Mouse (Mus musculus): Measurements from ENCODE around the gene Igsf3. TPM values are rescaled to one million over a fixed set of nuclear protein-coding genes. Genes with fewer than 3 reads are reported as not detected.

The Igsf3 gene
- polyA plus RNA-seq, 2 experiments: 1.3 to 3.2 TPM

GRCm38 (mm10) chr3:101443265-101443881, 66.5 kb downstream of the Igsf3 start:
- Histone ChIP-seq H3K4me3 (ENCODE audit: insufficient read depth in 1 of 2, low read depth in 2 of 2, low read length in 2 of 2) (no peak overlapping the region), H3K27me3 (ENCODE audit: control insufficient read depth, insufficient read depth, low read length) (no peaks in the 10 kb centered on the region), H3K9me3 (ENCODE audit: control insufficient read depth, low read length) (no peaks in the 10 kb centered on the region), H3K4me1 (replicated peaks; ENCODE audit: control insufficient read depth in 2 of 2, insufficient read depth in 2 of 2, low read length in 1 of 2) (no peaks in the 10 kb centered on the region), H3K27ac (no peak overlapping the region), H3K36me3 (replicated peaks; ENCODE audit: control insufficient read depth, insufficient read depth, low read depth) (no peaks in the 10 kb centered on the region), H3K9ac (replicated peaks) (no peak overlapping the region), H3K4me2 (ENCODE audit: low read depth) (no peak overlapping the region)
- 75% methylated on average over 11 of the region's 11 CpGs for WGBS (ENCODE audit: insufficient replicate concordance)
- TF ChIP-seq CTCF (IDR thresholded peaks at IDR 0.05; ENCODE audit: low read depth) (0 out of 2 replicates have a peak, but pooled peaks have one; percentile 14), EP300 (IDR thresholded peaks at IDR 0.05; ENCODE audit: low read depth) (no peak)
- no peak for ATAC-seq (ENCODE audit: insufficient read depth)
- DNase-seq (ENCODE audit: low read depth in 3 of 3, low spot score in 3 of 3): no peak

- Histone ChIP-seq H3K9me3 (ENCODE audit: control insufficient read depth, low read length) (no peaks in the 10 kb centered on the region), H3K4me1 (replicated peaks; ENCODE audit: control insufficient read depth in 2 of 2, insufficient read depth in 2 of 2, low read length in 1 of 2) (no peaks in the 10 kb centered on the region), H3K9ac (replicated peaks) (no peak overlapping the region), H3K27me3 (ENCODE audit: control insufficient read depth, insufficient read depth, low read length) (no peaks in the 10 kb centered on the region), H3K4me3 (ENCODE audit: insufficient read depth in 1 of 2, low read depth in 2 of 2, low read length in 2 of 2) (no peak overlapping the region), H3K27ac (no peak overlapping the region), H3K36me3 (replicated peaks; ENCODE audit: control insufficient read depth, insufficient read depth, low read depth) (no peaks in the 10 kb centered on the region), H3K4me2 (ENCODE audit: low read depth) (no peak overlapping the region)
- ATAC-seq (ENCODE audit: insufficient read depth): no peak
- WGBS (ENCODE audit: insufficient replicate concordance): 66% methylated on average over 8 of the region's 8 CpGs
- TF ChIP-seq CTCF (IDR thresholded peaks at IDR 0.05; ENCODE audit: low read depth) (no peak), EP300 (IDR thresholded peaks at IDR 0.05; ENCODE audit: low read depth) (no peak)
- DNase-seq (ENCODE audit: low read depth in 3 of 3, low spot score in 3 of 3): no peak
Measured at GRCm38 (mm10) chr3:101444437-101444836, 67.6 kb downstream of the Igsf3 start.

DNA sequence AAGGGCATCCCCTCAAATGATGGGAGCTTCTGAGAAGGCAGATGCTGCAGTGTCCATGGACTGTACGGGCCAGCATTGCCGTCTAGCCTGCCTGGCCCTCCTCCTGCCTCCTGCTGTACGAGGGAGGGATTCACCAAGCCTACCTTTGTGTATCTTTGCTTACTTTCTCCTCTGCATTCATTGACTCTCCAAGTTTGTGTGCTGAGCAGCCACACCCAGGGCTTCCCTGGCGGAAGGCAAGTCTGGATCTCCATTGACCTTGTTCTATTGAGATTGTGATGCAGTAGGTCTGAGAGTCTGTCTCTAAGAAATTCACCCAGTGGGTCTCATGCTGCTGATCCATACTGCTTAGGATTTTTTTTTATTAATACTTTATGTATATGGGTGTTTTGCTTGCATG, 70.4 kb downstream of the Igsf3 start:
- H3K9me3 ChIP-seq (ENCODE audit: control insufficient read depth, low read length): no peaks in the 10 kb centered on the region
- 78% methylated on average over 4 of the region's 4 CpGs for WGBS (ENCODE audit: insufficient replicate concordance)
- DNase-seq (ENCODE audit: low read depth in 3 of 3, low spot score in 3 of 3): no peak
- no peak overlapping the region for H3K4me2 ChIP-seq (ENCODE audit: low read depth)
- no peak for ATAC-seq (ENCODE audit: insufficient read depth)
- no peak overlapping the region for H3K4me3 ChIP-seq (ENCODE audit: insufficient read depth in 1 of 2, low read depth in 2 of 2, low read length in 2 of 2)
- H3K27me3 ChIP-seq (ENCODE audit: control insufficient read depth, insufficient read depth, low read length): no peaks in the 10 kb centered on the region
- H3K27ac ChIP-seq: no peak overlapping the region
- H3K9ac ChIP-seq (replicated peaks): no peak overlapping the region
- no peaks in the 10 kb centered on the region for H3K4me1 ChIP-seq (replicated peaks; ENCODE audit: control insufficient read depth in 2 of 2, insufficient read depth in 2 of 2, low read length in 1 of 2)
- no peaks in the 10 kb centered on the region for H3K36me3 ChIP-seq (replicated peaks; ENCODE audit: control insufficient read depth, insufficient read depth, low read depth)
- no peak for TF ChIP-seq EP300 (IDR thresholded peaks at IDR 0.05; ENCODE audit: low read depth)
- TF ChIP-seq CTCF (IDR thresholded peaks at IDR 0.05; ENCODE audit: low read depth): no peak

DNA sequence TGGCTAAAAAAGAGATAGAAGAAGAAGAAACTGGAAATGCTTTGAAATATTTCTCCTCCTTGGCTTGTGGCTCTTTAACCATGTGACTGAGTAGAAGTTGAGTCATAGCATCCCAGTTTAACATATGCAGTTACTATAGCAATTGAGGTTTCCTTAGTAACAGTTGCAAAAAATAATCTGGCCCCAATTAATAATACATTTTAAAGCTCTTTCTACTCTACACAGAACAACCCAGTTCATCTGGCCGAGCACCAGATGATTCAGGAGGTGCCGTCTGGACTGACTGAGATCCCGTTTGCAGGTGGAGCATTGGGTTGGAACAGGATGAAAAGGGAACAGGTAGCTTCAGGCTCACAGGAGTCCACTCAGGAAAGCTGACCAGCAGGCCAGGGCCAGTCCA, 71.9 kb downstream of the Igsf3 start:
- H3K4me3 ChIP-seq (ENCODE audit: insufficient read depth in 1 of 2, low read depth in 2 of 2, low read length in 2 of 2): no peak overlapping the region
- TF ChIP-seq CTCF (IDR thresholded peaks at IDR 0.05; ENCODE audit: low read depth): no peak
- TF ChIP-seq EP300 (IDR thresholded peaks at IDR 0.05; ENCODE audit: low read depth): no peak
- 78% methylated on average over 3 of the region's 3 CpGs for WGBS (ENCODE audit: insufficient replicate concordance)
- H3K4me2 ChIP-seq (ENCODE audit: low read depth): no peak overlapping the region
- no peaks in the 10 kb centered on the region for H3K4me1 ChIP-seq (replicated peaks; ENCODE audit: control insufficient read depth in 2 of 2, insufficient read depth in 2 of 2, low read length in 1 of 2)
- DNase-seq (ENCODE audit: low read depth in 3 of 3, low spot score in 3 of 3): no peak
- ATAC-seq (ENCODE audit: insufficient read depth): no peak
- no peak overlapping the region for H3K27ac ChIP-seq
- no peaks in the 10 kb centered on the region for H3K9me3 ChIP-seq (ENCODE audit: control insufficient read depth, low read length)
- H3K36me3 ChIP-seq (replicated peaks; ENCODE audit: control insufficient read depth, insufficient read depth, low read depth): no peaks in the 10 kb centered on the region
- H3K9ac ChIP-seq (replicated peaks): no peak overlapping the region
- no peaks in the 10 kb centered on the region for H3K27me3 ChIP-seq (ENCODE audit: control insufficient read depth, insufficient read depth, low read length)

DNA sequence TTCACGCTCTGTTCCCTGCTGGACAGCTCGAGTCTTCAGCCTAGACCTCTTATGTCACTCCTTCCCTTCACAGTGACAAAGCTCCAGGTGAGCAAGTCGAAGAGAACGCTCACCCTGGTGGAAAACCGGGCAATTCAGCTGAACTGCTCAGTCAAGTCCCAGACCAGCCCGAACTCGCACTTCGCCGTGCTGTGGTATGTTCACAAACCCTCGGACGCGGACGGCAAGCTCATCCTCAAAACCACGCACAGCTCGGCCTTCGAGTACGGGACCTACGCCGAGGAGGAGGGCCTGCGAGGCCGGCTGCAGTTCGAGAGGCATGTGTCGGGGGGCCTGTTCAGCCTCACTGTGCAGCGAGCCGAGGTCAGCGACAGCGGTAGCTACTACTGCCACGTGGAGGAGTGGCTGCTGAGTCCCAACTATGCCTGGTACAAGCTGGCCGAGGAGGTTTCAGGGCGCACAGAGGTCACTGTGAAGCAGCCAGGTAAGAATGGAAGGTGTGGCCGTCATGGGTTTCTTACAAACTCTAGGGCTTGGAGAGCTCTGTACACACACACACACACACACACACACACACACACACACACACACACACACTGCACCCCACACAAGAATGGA, 74.0 kb downstream of the Igsf3 start:
- H3K4me3 ChIP-seq (ENCODE audit: insufficient read depth in 1 of 2, low read depth in 2 of 2, low read length in 2 of 2): no peak overlapping the region
- H3K36me3 ChIP-seq (replicated peaks; ENCODE audit: control insufficient read depth, insufficient read depth, low read depth): no peaks in the 10 kb centered on the region
- H3K9me3 ChIP-seq (ENCODE audit: control insufficient read depth, low read length): no peaks in the 10 kb centered on the region
- no peaks in the 10 kb centered on the region for H3K4me1 ChIP-seq (replicated peaks; ENCODE audit: control insufficient read depth in 2 of 2, insufficient read depth in 2 of 2, low read length in 1 of 2)
- H3K4me2 ChIP-seq (ENCODE audit: low read depth): no peak overlapping the region
- no peak for TF ChIP-seq CTCF (IDR thresholded peaks at IDR 0.05; ENCODE audit: low read depth)
- TF ChIP-seq EP300 (IDR thresholded peaks at IDR 0.05; ENCODE audit: low read depth): no peak
- no peaks in the 10 kb centered on the region for H3K27me3 ChIP-seq (ENCODE audit: control insufficient read depth, insufficient read depth, low read length)
- 82% methylated on average over 31 of the region's 31 CpGs for WGBS (ENCODE audit: insufficient replicate concordance)
- DNase-seq (ENCODE audit: low read depth in 3 of 3, low spot score in 3 of 3) (no peak), ATAC-seq (ENCODE audit: insufficient read depth) (no peak)
- no peak overlapping the region for H3K9ac ChIP-seq (replicated peaks)
- no peak overlapping the region for H3K27ac ChIP-seq

Measured in liver, embryonic 14.5 days (tissue).